Mouse (Mus musculus): ENCODE data around the gene Map1b. TPM values are rescaled to one million over a fixed set of nuclear protein-coding genes. Genes with fewer than 3 reads are reported as not detected.

The Map1b gene
- 63.2 and 72.0 TPM in 2 replicates for polyA plus RNA-seq (2014; fragmentation: Nextera tagmentation; extraction: Ambion mirVana)

- H3K9me3 ChIP-seq (ENCODE audit: control insufficient read depth, low read length), result no peaks in the 10 kb centered on the region
- H3K27me3 ChIP-seq (ENCODE audit: control insufficient read depth, insufficient read depth, low read length), result no peaks in the 10 kb centered on the region
- H3K36me3 ChIP-seq (ENCODE audit: control insufficient read depth, insufficient read depth, low read length), result no peaks in the 10 kb centered on the region
- 0% methylated on average over 17 of the region's 32 CpGs for WGBS
- DNase-seq (ENCODE audit: low spot score) (peak; percentile 79), ATAC-seq (ENCODE audit: insufficient number of reproducible peaks, low FRiP score, low TSS enrichment, low read depth) (peak; percentile 78)
- peak within 1 kb of the TSS; percentile 71 for H3K4me3 ChIP-seq (ENCODE audit: low read depth, low read length)
- H3K4me2 ChIP-seq (ENCODE audit: low read depth, severe bottlenecking), result peak within 1 kb of the TSS; percentile 97
- H3K4me1 ChIP-seq (ENCODE audit: control insufficient read depth, insufficient read depth, low read length), result peaks cover 4% of the 10 kb centered on the region
- H3K9ac ChIP-seq (ENCODE audit: low read length), result peak within 1 kb of the TSS; percentile 58
- H3K27ac ChIP-seq (replicated peaks; ENCODE audit: low read depth, low read length), result peak within 1 kb of the TSS; percentile 36; the same call in 1 of the 2 replicates
Observed at GRCm38 (mm10) chr13:99516448-99516881, at the start of gene Map1b. Map1b (minus strand) TSS chr13:99516540.

- Histone ChIP-seq H3K4me3 (ENCODE audit: low read depth, low read length) (no peak overlapping the region), H3K9me3 (ENCODE audit: control insufficient read depth, low read length) (no peaks in the 10 kb centered on the region), H3K9ac (ENCODE audit: low read length) (no peak overlapping the region), H3K36me3 (ENCODE audit: control insufficient read depth, insufficient read depth, low read length) (no peaks in the 10 kb centered on the region), H3K4me2 (ENCODE audit: low read depth, severe bottlenecking) (no peak overlapping the region), H3K27me3 (ENCODE audit: control insufficient read depth, insufficient read depth, low read length) (no peaks in the 10 kb centered on the region), H3K27ac (replicated peaks; ENCODE audit: low read depth, low read length) (no peak overlapping the region), H3K4me1 (ENCODE audit: control insufficient read depth, insufficient read depth, low read length) (peaks cover 14% of the 10 kb centered on the region)
- DNase-seq (ENCODE audit: low spot score), result peak; percentile 85
- 27% methylated on average over 3 of the region's 3 CpGs for WGBS
- no peak for ATAC-seq (ENCODE audit: insufficient number of reproducible peaks, low FRiP score, low TSS enrichment, low read depth)
Observed at GRCm38 (mm10) chr13:99564346-99564745, 48.0 kb upstream of the Map1b start.

GRCm38 (mm10) chr13:99563021-99563420 is 46.7 kb upstream of the Map1b start:
- H3K4me2 ChIP-seq (ENCODE audit: low read depth, severe bottlenecking), result no peak overlapping the region
- DNase-seq (ENCODE audit: low spot score) (no peak), ATAC-seq (ENCODE audit: insufficient number of reproducible peaks, low FRiP score, low TSS enrichment, low read depth) (no peak)
- 58% methylated on average over 3 of the region's 3 CpGs for WGBS
- H3K27me3 ChIP-seq (ENCODE audit: control insufficient read depth, insufficient read depth, low read length), result no peaks in the 10 kb centered on the region
- no peak overlapping the region for H3K9ac ChIP-seq (ENCODE audit: low read length)
- H3K4me1 ChIP-seq (ENCODE audit: control insufficient read depth, insufficient read depth, low read length), result peaks cover 14% of the 10 kb centered on the region
- H3K27ac ChIP-seq (replicated peaks; ENCODE audit: low read depth, low read length), result no peak overlapping the region
- H3K4me3 ChIP-seq (ENCODE audit: low read depth, low read length), result no peak overlapping the region
- no peaks in the 10 kb centered on the region for H3K36me3 ChIP-seq (ENCODE audit: control insufficient read depth, insufficient read depth, low read length)
- no peaks in the 10 kb centered on the region for H3K9me3 ChIP-seq (ENCODE audit: control insufficient read depth, low read length)

GRCm38 (mm10) chr13:99561843-99562550 is 45.7 kb upstream of the Map1b start:
- peak overlapping the region; percentile 1; the same call in 1 of the 2 replicates for H3K27ac ChIP-seq (replicated peaks; ENCODE audit: low read depth, low read length)
- H3K36me3 ChIP-seq (ENCODE audit: control insufficient read depth, insufficient read depth, low read length), result no peaks in the 10 kb centered on the region
- WGBS, result 36% methylated on average over 10 of the region's 10 CpGs
- no peak overlapping the region; the same call in 1 of the 2 replicates for H3K4me2 ChIP-seq (ENCODE audit: low read depth, severe bottlenecking)
- H3K4me3 ChIP-seq (ENCODE audit: low read depth, low read length), result no peak overlapping the region
- H3K9me3 ChIP-seq (ENCODE audit: control insufficient read depth, low read length), result no peaks in the 10 kb centered on the region
- DNase-seq (ENCODE audit: low spot score) (peak; percentile 67), ATAC-seq (ENCODE audit: insufficient number of reproducible peaks, low FRiP score, low TSS enrichment, low read depth) (0 out of 2 replicates have a peak, but pooled peaks have one; percentile 31)
- H3K27me3 ChIP-seq (ENCODE audit: control insufficient read depth, insufficient read depth, low read length), result no peaks in the 10 kb centered on the region
- no peak overlapping the region for H3K9ac ChIP-seq (ENCODE audit: low read length)
- peaks cover 14% of the 10 kb centered on the region for H3K4me1 ChIP-seq (ENCODE audit: control insufficient read depth, insufficient read depth, low read length)

- 57% methylated on average over 13 of the region's 13 CpGs for WGBS
- Histone ChIP-seq H3K4me1 (ENCODE audit: control insufficient read depth, insufficient read depth, low read length) (peaks cover 14% of the 10 kb centered on the region), H3K27ac (replicated peaks; ENCODE audit: low read depth, low read length) (no peak overlapping the region; the same call in 1 of the 2 replicates), H3K27me3 (ENCODE audit: control insufficient read depth, insufficient read depth, low read length) (no peaks in the 10 kb centered on the region), H3K4me3 (ENCODE audit: low read depth, low read length) (no peak overlapping the region), H3K9ac (ENCODE audit: low read length) (no peak overlapping the region), H3K4me2 (ENCODE audit: low read depth, severe bottlenecking) (no peak overlapping the region), H3K36me3 (ENCODE audit: control insufficient read depth, insufficient read depth, low read length) (no peaks in the 10 kb centered on the region), H3K9me3 (ENCODE audit: control insufficient read depth, low read length) (no peaks in the 10 kb centered on the region)
- ATAC-seq (ENCODE audit: insufficient number of reproducible peaks, low FRiP score, low TSS enrichment, low read depth) (no peak), DNase-seq (ENCODE audit: low spot score) (no peak)
Observed at GRCm38 (mm10) chr13:99560674-99561639, 44.6 kb upstream of the Map1b start.

- H3K9ac ChIP-seq (ENCODE audit: low read length), result no peak overlapping the region
- no peak for ATAC-seq (ENCODE audit: insufficient number of reproducible peaks, low FRiP score, low TSS enrichment, low read depth)
Observed at GRCm38 (mm10) chr13:99558216-99558906, 42.0 kb upstream of the Map1b start.

GRCm38 (mm10) chr13:99557813-99558212 is 41.5 kb upstream of the Map1b start:
- no peak for DNase-seq (ENCODE audit: low spot score)
- Histone ChIP-seq H3K9ac (ENCODE audit: low read length) (no peak overlapping the region), H3K27me3 (ENCODE audit: control insufficient read depth, insufficient read depth, low read length) (no peaks in the 10 kb centered on the region), H3K4me1 (ENCODE audit: control insufficient read depth, insufficient read depth, low read length) (peaks cover 14% of the 10 kb centered on the region), H3K9me3 (ENCODE audit: control insufficient read depth, low read length) (no peaks in the 10 kb centered on the region), H3K4me2 (ENCODE audit: low read depth, severe bottlenecking) (no peak overlapping the region), H3K27ac (replicated peaks; ENCODE audit: low read depth, low read length) (no peak overlapping the region), H3K4me3 (ENCODE audit: low read depth, low read length) (no peak overlapping the region), H3K36me3 (ENCODE audit: control insufficient read depth, insufficient read depth, low read length) (no peaks in the 10 kb centered on the region)
- ATAC-seq (ENCODE audit: insufficient number of reproducible peaks, low FRiP score, low TSS enrichment, low read depth), result no peak
- WGBS, result 58% methylated on average over 15 of the region's 15 CpGs

More at GRCm38 (mm10) chr13:99558216-99558906, 42.0 kb upstream of the Map1b start:
- Histone ChIP-seq H3K4me2 (ENCODE audit: low read depth, severe bottlenecking) (no peak overlapping the region), H3K9me3 (ENCODE audit: control insufficient read depth, low read length) (no peaks in the 10 kb centered on the region), H3K4me1 (ENCODE audit: control insufficient read depth, insufficient read depth, low read length) (peaks cover 14% of the 10 kb centered on the region), H3K27me3 (ENCODE audit: control insufficient read depth, insufficient read depth, low read length) (no peaks in the 10 kb centered on the region), H3K27ac (replicated peaks; ENCODE audit: low read depth, low read length) (no peak overlapping the region), H3K4me3 (ENCODE audit: low read depth, low read length) (no peak overlapping the region), H3K36me3 (ENCODE audit: control insufficient read depth, insufficient read depth, low read length) (no peaks in the 10 kb centered on the region)
- 70% methylated on average over 12 of the region's 12 CpGs for WGBS
- DNase-seq (ENCODE audit: low spot score), result no peak

- H3K27ac ChIP-seq (replicated peaks; ENCODE audit: low read depth, low read length), result no peak overlapping the region
- H3K27me3 ChIP-seq (ENCODE audit: control insufficient read depth, insufficient read depth, low read length), result no peaks in the 10 kb centered on the region
- no peak for DNase-seq (ENCODE audit: low spot score)
- no peaks in the 10 kb centered on the region for H3K36me3 ChIP-seq (ENCODE audit: control insufficient read depth, insufficient read depth, low read length)
- peaks cover 12% of the 10 kb centered on the region for H3K4me1 ChIP-seq (ENCODE audit: control insufficient read depth, insufficient read depth, low read length)
- no peak overlapping the region for H3K4me2 ChIP-seq (ENCODE audit: low read depth, severe bottlenecking)
- no peak for ATAC-seq (ENCODE audit: insufficient number of reproducible peaks, low FRiP score, low TSS enrichment, low read depth)
- WGBS, result 83% methylated on average over 5 of the region's 5 CpGs
- no peaks in the 10 kb centered on the region for H3K9me3 ChIP-seq (ENCODE audit: control insufficient read depth, low read length)
- no peak overlapping the region for H3K4me3 ChIP-seq (ENCODE audit: low read depth, low read length)
- H3K9ac ChIP-seq (ENCODE audit: low read length), result no peak overlapping the region
Observed at GRCm38 (mm10) chr13:99557331-99557730, 41.0 kb upstream of the Map1b start.

All from limb, embryonic 11.5 days (tissue).